Mouse (Mus musculus): ENCODE results near the gene Crxos.

The Crxos gene

DNA sequence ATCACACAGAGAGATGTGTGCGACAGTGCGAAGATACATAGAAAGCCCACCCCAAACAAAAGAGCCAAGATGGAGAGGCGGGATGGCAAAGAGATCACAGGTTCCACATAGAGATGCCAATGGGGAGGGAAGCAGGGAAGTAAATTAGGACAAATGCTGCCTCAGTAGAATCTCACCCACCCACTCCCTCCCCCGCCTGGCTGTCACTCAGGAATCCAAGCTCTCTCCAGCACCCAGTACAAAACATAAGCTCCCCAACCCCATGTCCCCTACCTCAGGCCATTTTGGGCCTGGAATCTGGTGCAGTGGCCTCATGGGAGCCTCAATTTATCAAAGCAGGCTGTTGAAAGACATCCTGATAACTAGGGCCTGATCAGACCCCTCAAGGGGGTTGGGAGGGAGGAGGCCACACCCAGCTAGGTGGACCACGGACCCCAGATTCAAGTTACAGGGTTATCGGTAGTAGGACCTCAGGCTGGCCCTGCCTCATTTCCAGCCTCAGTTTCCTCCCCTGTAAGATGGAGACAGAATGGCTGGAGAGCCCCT is 38.3 kb downstream of the Crxos start:
- DNase-seq (ENCODE audit: extremely low spot score, low read depth, low spot score), result no peak

DNA sequence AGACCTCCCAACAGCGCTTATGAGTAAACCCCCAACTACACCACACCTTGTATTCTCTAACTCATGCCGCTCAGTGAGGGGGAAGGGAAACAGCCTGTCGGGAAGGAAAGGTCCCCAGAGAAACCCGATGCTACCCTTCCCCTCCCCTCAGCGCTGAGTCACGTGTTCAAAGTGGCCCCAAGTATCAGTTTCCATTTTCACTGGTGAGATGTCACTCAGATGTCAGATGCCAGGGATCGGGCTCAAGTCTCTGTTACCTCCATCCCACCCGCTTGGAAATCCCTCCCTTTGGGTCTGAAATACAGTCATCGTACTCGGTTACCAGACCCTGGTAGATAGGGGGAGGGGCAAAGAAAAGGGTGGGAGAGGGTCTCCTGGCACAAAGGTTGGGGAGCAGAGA is 39.4 kb downstream of the Crxos start:
- DNase-seq (ENCODE audit: extremely low spot score, low read depth, low spot score), result no peak

DNA sequence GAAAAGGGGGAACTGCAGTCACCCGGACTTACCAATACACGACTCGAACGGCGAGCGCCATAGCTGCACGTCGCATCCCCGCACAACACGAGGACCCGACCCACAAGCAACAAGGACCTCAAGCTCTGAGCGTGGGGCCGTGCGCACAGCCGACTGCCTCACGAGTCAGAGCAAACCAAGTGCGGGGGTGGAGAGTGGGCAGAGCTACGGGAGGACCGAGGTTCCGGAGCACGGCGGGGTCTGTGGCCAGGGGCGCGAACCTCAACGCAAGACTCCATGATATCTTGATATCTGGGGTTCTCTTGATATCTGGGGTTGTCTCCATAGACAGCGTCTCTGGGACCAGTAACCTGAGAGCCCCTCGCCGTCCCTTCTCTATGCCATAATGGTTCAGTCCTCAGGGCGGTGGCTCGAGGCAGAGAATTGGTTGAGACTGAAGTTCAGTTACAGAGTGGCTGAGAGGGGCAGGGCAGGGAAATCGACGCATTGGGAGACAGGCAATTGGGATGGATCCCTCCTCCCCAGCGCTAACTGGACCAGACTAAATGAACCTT is 39.9 kb downstream of the Crxos start, which contains the start of gene Selenow:
Gene Selenow, minus strand, starts transcription at position 183 of the 554 bp plus-strand sequence.
- peak; percentile 79 for DNase-seq (ENCODE audit: extremely low spot score, low read depth, low spot score)

DNA sequence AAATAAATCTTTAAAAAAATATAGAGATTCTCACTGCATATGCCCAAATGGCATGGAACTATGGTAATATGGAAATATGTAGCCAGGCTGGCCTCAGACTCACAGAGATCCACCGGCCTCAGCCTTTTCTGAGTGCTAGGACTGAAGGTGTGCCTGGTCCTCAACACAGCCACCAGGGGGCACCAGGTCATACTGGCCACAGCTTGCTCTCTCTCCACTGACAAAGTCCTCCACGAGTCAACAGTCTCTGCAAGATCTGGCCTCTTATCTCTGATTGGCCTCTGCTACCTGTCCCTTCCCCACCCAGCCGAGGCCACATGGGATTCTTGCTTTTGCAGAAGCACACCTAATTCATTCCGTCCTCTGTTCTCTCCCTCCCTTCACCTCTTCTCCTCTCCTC is 47.5 kb downstream of the Crxos start:
- no peak for DNase-seq (ENCODE audit: extremely low spot score, low read depth, low spot score)

DNA sequence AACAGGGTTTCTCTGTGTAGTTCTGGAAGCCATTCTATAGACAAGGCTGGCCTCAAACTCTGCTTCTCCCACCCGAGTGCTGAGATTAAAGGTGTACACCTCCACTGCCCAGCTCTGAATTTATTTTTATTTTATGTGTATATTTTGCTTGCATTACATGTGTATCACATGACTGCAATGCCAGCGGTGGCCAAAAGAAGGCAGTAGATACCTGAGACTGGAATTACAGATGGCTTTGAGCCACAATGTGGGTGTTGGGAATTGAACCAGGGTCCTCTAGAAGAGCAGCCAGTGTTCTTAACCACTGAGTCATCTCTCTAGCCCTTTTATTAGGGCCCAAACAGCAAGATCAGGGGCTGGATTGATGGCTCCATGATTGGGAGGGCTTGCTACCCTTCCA is 48.1 kb downstream of the Crxos start:
- no peak for DNase-seq (ENCODE audit: extremely low spot score, low read depth, low spot score)

DNA sequence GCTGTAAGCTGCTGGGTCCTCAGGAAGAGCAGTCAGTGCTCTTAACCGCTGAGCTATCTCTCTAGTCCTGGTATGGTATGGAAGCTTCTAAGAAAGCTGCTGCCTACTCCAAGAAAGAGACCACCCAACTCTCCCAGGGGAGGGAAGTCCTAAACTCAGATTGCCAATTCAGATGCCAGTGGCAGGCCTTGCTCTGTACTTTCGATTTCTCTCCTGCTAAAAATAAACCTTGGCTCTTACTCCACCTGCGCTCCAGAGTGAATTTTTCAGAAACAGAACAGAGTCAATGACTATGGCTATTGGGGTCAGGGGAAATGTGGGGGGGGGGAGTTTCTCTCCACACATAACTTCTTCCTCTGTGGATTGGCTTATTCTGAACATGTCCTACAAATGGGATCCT is 49.2 kb downstream of the Crxos start:
- DNase-seq (ENCODE audit: extremely low spot score, low read depth, low spot score), result no peak

DNA sequence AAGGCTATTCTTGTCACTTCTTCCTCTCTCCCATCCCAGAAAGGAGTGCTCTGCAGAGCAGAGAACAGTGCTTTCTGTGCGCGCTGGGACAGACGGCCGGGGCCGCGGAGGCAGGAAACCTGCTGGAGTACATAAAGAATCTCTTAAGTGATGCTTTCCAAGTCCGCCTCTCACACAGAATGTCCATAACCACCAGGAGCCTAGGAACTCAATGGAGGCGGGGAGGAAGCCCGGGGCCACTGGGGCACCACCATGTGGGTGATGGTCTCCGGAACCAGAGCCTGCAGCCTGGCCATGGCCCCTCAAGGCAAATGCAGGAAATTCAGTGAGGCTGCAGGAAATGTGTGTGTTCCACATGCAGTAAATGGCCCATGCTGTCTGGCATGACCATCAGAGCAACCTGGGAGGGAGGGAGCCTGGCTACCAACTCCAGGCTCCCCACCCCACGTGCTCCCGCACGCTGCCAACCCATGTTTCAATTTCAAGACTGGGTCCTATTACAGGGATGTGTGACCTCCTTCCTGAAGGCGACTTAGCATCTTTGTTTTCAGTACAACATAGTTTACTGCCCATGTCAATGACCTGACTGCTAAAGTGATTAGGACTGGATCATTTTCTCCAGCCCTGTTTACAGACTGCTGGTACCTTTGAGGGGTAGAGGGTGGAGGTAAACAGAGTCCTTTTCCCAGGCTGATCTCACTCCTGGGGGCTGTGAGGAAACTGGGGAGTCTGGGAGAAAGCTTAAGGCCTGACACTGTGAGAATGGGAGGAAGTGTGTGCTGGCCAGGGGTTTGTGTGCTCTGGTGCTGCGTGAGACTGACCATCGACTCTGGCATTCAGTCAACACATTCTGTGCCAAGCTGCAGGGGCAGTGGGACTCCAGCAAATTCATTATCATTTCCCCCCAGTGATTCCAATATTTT is 51.3 kb downstream of the Crxos start:
- DNase-seq (ENCODE audit: extremely low spot score, low read depth, low spot score), result no peak

DNA sequence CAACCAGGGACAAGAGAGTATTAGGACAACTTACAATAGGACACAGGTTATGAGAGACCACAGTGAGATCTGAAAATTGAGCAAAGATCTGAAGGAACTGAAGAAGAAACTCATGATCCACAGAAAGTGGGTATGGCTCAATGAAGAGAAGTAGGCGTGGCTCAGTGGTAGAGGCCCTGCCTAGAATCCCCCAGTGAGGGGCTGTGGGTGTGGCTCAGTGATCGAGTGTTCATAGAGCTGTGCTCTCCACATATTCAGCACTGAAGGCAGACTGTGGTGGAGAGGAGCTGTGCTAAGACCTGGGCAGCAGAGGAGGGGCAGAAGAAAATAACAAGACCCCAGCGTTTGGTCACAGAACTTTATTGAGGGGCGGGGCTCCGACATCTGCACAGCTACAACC is 55.1 kb downstream of the Crxos start:
- no peak for DNase-seq (ENCODE audit: extremely low spot score, low read depth, low spot score)

DNA sequence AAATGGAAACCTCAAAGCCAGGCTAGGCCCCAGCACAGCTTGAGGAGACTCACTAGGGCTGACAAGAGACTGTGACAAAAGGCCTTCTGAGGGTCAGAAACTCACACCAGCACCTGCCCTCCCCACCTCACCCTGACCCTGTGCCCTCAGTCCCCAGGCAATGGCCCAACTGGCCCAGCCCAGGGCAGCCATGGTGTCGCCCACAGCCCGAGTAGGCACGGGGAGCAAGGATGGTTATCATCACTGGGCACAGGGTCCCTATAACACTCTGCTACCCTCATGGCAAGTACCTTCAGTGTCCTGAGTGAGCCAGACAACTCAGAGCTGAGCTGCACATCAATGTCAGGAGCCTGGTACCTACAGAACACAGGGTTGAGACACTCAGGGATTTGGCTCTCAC is 56.2 kb downstream of the Crxos start:
- no peak for DNase-seq (ENCODE audit: extremely low spot score, low read depth, low spot score)

DNA sequence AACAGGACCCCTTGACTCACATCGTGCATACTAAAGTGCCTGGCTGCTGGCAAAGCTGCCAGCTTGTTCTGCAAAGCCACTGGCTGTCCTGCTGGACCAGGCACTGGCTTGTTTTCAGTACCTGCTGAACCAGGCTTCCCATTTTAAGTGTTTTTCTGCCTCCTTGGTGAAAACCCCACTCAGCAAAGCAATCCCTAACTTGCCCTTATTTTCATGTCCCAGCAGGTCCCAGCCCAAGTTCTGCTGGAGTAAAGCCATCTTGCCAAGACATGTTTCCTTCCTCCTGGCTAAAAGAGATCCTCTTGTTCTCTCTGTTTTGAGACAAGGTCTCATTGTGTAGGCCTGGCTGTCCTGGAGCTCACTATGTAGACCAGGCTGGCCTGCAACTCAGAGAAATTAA is 61.9 kb downstream of the Crxos start:
- DNase-seq (ENCODE audit: extremely low spot score, low read depth, low spot score), result no peak

DNA sequence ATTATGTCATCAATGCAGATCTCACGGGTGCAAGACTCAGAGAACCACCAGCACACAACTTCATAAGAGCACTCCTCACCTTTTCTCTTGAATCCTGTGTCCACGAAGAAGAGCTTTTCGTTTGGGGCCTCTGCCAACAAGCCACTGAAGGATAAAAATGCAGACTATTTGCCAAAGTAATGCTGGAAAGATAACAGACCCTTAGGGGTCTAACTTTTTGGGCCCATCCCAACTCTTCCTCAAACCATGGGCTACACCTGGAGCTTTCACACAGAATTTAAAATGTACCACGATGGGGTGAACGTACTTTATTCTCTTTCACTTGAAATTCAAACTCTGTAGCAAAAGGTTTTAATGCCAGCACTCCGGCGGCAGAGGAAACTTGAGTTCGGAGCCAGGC is 62.8 kb downstream of the Crxos start:
- DNase-seq (ENCODE audit: extremely low spot score, low read depth, low spot score), result no peak

DNA sequence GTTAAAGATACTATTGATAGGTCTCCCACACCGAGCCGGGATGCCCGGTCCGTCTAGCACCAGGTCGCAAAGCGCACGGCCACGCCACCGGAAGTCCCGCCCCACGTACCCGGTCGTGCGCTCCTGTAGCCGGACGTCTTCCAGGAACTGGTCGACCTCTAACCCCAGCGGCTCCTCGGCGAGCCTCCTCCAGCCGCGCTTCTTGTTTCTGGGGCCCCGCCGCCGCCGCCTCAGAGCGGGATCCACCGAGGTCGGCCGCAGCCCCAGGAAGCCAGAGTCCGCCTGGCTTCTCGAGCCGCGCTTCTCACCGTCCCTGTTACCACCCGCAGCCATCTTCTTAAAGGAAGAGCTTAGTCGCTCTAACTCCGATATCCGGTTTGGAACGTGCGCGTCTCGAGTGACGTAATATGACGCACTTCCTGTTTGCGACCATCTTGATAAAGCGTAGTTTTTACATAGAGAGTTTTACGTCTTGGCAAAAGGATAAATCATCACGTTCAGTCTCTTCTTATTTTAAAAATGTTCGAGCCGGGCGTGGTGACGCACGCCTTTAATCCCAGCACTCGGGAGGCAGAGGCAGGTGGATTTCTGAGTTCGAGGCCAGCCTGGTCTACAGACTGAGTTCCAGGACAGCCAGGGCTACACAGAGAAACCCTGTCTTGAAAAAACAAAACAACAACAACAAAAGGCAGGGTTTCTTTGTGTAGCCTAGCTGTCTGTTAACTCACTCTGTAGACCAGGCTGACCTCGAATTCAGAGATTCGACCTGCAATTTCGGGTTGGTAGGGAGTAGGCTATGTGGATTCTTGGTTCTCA is 63.5 kb downstream of the Crxos start, which contains the start of gene Nop53:
Gene Nop53, minus strand, starts transcription at position 354 of the 816 bp plus-strand sequence.
- DNase-seq (ENCODE audit: extremely low spot score, low read depth, low spot score), result peak; percentile 99

DNA sequence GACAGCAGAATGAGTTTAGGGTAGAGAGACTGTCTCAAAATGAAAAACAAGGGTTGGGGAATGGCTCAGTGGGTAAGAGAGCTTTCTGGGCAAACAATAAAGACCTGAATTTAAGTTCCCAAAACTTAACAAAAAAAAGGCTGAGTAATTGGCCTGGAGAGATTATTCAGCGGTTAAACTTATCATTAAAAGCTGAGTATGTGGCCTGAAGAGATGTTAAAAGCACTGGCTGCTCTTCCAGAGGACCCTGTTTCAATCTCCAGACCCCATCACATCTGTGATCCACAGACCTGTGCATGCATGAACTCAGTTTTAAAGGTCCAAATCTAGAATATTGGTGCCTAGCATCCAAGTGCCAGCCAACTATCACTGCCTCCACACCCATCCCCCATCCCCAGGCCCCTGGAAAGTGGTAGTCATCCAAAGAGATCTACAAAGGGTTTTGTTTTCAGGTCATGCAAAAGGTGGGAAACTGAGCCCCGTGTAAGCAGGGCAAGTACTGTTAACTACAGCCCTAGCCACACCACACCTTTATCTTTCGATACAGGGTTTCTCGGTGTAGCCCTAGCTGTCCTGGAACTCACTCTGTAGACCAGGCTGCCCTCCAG is 65.3 kb downstream of the Crxos start:
- DNase-seq (ENCODE audit: extremely low spot score, low read depth, low spot score), result no peak

DNA sequence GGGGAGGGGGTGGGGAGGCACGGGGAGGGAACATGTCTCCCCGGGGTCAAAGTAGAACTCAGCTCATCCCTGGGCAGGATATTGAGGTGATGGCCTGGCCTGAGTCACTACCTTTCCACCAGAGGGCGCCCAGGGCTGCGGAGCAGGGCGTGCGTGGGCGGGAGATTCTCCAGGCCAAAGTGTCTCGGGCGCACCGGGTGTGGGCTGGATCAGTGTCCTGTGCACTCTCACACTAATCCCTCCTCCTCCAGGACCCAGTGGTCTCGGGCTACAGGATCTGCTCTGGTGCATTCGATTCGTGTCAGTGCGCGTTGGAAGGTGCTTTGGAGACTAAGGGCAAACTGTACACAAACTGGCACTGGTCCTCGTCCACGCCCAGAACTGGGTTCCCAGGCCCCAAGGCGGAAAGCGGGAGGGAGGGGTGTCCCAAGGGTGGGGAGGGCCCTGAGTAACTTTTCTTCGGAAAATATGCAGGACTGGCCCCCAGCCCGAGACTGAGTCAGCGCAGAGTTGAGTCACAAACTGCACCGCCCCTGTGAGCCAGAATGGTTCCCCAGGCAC is 66.0 kb downstream of the Crxos start:
- no peak for DNase-seq (ENCODE audit: extremely low spot score, low read depth, low spot score)

DNA sequence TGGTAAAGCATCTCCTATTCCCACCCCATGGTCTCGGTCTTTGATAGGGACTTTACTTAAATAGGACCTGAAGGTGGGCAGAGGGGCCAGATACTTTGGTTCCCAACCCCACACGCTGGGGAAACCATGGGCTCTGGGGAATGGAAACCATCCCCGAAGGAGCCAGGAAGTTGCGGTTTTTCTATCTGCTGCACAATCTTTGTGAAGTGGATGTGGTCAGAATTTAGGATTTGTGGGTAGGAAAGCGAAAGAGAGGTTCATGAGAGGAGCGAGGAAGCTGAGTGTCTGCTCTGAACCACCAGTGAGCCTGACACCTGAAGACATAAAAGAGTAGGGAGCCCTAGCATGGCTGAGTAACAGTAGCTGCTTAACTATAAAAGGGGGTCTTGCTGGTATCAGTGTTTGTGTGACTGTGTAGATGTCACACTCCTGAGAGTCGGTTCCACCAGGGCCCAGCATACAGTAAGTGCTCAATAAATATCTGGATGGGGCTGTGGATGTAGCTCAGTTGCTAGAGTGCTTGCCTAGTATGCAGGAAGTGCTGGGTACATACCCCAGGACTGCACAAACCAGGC is 66.9 kb downstream of the Crxos start:
- no peak for DNase-seq (ENCODE audit: extremely low spot score, low read depth, low spot score)

DNA sequence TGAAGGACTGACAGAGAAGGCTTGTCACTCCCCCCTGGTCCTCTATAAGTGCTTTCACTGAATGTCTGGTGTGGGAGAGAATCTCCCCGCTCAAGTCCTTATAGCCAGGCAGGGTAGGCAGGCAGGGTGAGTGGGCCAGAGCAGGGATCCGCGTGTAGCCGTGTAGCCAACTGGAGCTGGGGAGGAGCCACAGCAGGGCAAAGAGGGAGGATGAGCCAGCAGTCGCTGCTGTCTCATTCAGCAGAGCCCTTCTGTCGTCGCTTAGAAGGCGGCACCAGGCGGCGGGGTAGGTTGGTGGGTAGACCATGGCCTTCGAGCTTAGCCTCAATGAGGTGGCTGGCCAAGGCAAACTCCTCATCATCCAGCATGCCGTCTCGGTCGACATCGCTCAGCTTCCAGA is 67.6 kb downstream of the Crxos start:
- no peak for DNase-seq (ENCODE audit: extremely low spot score, low read depth, low spot score)

DNA sequence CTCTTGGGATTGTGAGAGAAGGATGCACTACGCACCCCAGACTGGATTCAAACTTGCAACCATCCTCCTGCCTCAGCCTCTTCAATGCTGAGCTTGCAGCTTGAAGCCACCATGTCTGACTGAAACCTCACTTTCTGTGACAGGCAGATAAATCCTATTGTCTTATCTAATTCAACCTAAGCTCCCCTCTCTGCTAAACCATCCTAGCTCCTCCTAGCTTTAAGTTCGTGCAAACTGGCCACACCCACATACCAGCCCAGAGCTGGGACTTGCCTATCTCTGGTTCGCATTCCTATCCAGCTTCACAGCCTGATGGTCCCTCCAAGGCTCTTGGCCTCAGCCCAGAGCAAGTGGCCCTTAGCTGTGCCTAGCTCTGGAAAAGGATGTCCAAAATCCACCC is 70.0 kb downstream of the Crxos start:
- DNase-seq (ENCODE audit: extremely low spot score, low read depth, low spot score), result no peak
